Mouse (Mus musculus) olfactory bulb, adult 2 months (tissue): ENCODE measurements around the gene Ubl3.

Experiments used
- CTCF ChIP-seq: fragments of 200-500 bp; IDR thresholded peaks from 2 replicates; pipeline ENCODE4 v1.5.1; 2012; ENCODE audit warnings: low read depth, mild to moderate bottlenecking, low read length, moderate library complexity; ENCODE audit not compliant: insufficient read depth
- POLR2A ChIP-seq: fragments of 200-500 bp; IDR thresholded peaks from 2 replicates; pipeline ENCODE4 v1.6.1; 2012; ENCODE audit warnings: mild to moderate bottlenecking, low read depth, low read length, moderate library complexity; ENCODE audit not compliant: insufficient read depth

DNA sequence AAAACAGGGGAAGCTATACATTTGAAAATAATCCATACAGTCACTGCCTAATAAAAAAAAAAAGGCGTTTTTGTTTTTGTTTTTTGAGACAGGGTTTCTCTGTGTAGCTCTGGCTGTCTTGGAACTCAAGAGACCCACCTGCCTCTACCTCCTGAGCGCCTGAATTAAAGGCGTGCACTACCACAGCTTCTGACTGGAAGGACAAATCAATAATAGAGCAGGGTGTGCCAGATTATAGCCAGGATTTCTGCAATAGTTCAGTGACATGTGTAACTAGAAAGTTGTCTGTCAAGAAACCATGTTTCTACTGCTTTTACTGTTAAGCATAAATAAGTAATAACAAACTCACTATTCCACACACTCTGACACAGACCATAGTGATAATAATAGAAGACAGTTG lies 30.2 kb downstream of the Ubl3 start:
- TF ChIP-seq CTCF (no peak), POLR2A (no peak)
